Mouse (Mus musculus): Measurements from ENCODE around the gene Ebi3. TPM values are rescaled to one million over a fixed set of nuclear protein-coding genes. Genes with fewer than 3 reads are reported as not detected.

Gene Ebi3
- polyA plus RNA-seq, 1 experiment from 2014 or later, result 2.7 TPM

DNA sequence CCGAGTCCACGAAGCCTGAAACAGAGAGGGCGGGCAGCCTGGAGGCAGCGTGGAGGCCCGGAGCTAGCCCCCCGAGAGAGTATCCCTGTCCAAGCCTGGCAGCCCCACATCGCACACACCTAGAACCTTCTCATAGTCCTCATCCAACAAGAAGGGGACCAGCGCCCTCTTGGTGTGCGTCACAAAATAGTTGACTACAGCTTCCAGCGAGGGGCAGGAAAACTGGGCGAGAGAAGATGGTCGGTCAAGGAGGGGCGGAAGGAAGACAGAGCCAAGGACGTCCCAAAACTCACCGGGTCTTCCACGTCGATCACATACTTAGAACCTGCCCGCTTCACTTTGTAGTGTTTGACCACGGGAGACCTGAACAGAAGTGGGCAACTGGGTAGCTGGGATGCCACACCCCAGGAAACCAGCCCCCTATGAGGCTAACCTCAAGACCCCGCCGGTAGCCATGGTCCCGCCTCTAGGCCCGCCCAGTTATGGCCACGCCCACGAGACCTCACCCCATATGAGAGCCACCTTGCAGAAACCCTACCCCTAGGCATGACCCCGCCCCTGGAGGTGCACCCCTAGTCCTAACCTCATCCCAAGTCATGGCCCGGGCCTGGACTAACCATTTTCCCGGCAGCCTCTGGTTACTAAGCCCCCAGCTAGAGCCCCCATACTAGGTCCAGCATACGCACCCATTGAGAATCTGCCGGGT, 47.5 kb downstream of the Ebi3 start:
- no peaks in the 10 kb centered on the region for H3K27me3 ChIP-seq (ENCODE audit: control insufficient read depth, insufficient read depth, low read length)
- H3K9me3 ChIP-seq (ENCODE audit: control insufficient read depth, low read length), result no peaks in the 10 kb centered on the region
- no peak overlapping the region for H3K9ac ChIP-seq (ENCODE audit: low read length)
- H3K4me1 ChIP-seq (replicated peaks; ENCODE audit: control insufficient read depth, insufficient read depth), result no peaks in the 10 kb centered on the region
- H3K4me2 ChIP-seq (replicated peaks; ENCODE audit: low read depth), result no peak overlapping the region
- no peak overlapping the region for H3K27ac ChIP-seq (replicated peaks)
- ATAC-seq (ENCODE audit: low FRiP score, low TSS enrichment) (no peak), DNase-seq (ENCODE audit: low spot score) (no peak)
- 30% methylated on average over 30 of the region's 30 CpGs for WGBS
- no peak for TF ChIP-seq CTCF (IDR thresholded peaks at IDR 0.05; ENCODE audit: low read depth)
- TF ChIP-seq EP300 (optimal IDR thresholded peaks at IDR 0.05), result no peak
- H3K36me3 ChIP-seq (ENCODE audit: control insufficient read depth, insufficient read depth, low read length), result no peaks in the 10 kb centered on the region; the same call in 1 of the 2 replicates
- H3K4me3 ChIP-seq (ENCODE audit: low read depth, low read length), result no peak overlapping the region

DNA sequence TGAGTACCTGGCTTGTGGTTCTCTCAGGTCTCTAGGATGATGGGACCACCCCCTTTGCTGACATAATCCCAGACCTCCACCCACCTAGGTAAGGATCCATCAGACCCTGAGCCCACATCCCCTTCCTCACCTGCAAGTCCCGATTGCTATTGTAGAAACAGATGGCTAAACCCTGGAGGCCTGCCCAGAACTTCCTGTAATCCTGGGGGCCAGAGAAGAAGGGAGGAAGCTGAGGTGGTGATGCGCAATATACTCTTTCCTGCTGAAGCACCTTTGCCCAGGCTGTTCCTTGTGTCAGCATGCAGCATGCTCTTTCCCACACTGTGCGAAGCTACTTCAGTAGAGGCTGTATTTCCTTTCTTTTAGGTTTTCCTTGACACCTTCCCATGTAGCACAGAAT, 50.6 kb downstream of the Ebi3 start:
- 75% methylated on average over 3 of the region's 3 CpGs for WGBS
- no peak for DNase-seq (ENCODE audit: low spot score)

DNA sequence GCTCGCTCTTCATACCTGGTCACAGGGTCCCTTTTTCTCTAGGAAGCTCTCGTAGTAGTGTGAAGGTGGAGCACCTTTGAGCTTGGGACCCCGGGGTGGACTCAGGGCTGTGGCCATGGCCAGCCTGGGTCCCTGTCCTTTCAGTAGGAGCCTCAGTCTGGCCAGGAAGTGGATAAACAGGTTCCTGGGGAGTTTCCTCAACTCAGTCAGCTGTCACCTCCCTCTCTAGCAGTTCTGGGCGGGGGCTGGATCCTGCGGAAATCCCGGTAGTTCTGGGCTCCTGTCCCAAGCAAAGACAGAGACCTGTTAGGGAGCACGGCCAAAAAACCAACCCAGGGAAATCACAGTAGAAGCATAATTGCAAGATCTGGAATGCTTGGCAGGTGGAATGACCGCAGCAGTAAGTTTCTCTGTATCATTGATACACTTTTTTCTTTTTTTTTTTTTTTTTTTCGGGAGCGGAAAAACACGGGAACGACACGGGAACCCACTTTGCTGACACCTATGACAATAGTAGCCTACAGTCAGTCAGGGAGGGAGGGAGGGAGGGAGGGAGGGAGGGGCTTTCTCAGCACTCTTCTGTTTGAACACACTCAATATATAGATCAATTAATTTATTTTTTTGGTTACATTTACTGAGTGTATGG, 53.1 kb downstream of the Ebi3 start, which contains the start of the genes Stap2 and Mpnd:
TSS of gene Stap2 (minus strand) at position 170 of the 647 bp plus-strand sequence.
TSS of gene Mpnd (plus strand) at position 297 of the 647 bp plus-strand sequence.
- no peak for TF ChIP-seq CTCF (IDR thresholded peaks at IDR 0.05; ENCODE audit: low read depth)
- no peak for TF ChIP-seq EP300 (optimal IDR thresholded peaks at IDR 0.05)
- ATAC-seq (ENCODE audit: low FRiP score, low TSS enrichment), result no peak; the same call in 1 of the 2 replicates

More for the DNA sequence above, 50.6 kb downstream of the Ebi3 start:
- Histone ChIP-seq H3K9me3 (ENCODE audit: control insufficient read depth, low read length) (no peaks in the 10 kb centered on the region), H3K27ac (replicated peaks) (no peak overlapping the region), H3K27me3 (ENCODE audit: control insufficient read depth, insufficient read depth, low read length) (0 out of 2 replicates have a peak, but pooled peaks cover 2% of the 10 kb centered on the region), H3K9ac (ENCODE audit: low read length) (no peak overlapping the region), H3K4me2 (replicated peaks; ENCODE audit: low read depth) (no peak overlapping the region), H3K4me1 (replicated peaks; ENCODE audit: control insufficient read depth, insufficient read depth) (no peaks in the 10 kb centered on the region), H3K36me3 (ENCODE audit: control insufficient read depth, insufficient read depth, low read length) (no peaks in the 10 kb centered on the region), H3K4me3 (ENCODE audit: low read depth, low read length) (no peak overlapping the region)
- TF ChIP-seq CTCF (IDR thresholded peaks at IDR 0.05; ENCODE audit: low read depth) (no peak), EP300 (optimal IDR thresholded peaks at IDR 0.05) (no peak)
- ATAC-seq (ENCODE audit: low FRiP score, low TSS enrichment), result no peak

More for the DNA sequence above, 53.1 kb downstream of the Ebi3 start, which contains the start of the genes Stap2 and Mpnd:
- Histone ChIP-seq H3K27me3 (ENCODE audit: control insufficient read depth, insufficient read depth, low read length) (0 out of 2 replicates have a peak, but pooled peaks cover 2% of the 10 kb centered on the region), H3K36me3 (ENCODE audit: control insufficient read depth, insufficient read depth, low read length) (no peaks in the 10 kb centered on the region), H3K27ac (replicated peaks) (peak within 1 kb of the TSS; percentile 53; the same call in 1 of the 2 replicates), H3K4me3 (ENCODE audit: low read depth, low read length) (peak within 1 kb of the TSS; percentile 26), H3K4me2 (replicated peaks; ENCODE audit: low read depth) (peak within 1 kb of the TSS; percentile 51), H3K9me3 (ENCODE audit: control insufficient read depth, low read length) (no peaks in the 10 kb centered on the region), H3K9ac (ENCODE audit: low read length) (peak within 1 kb of the TSS; percentile 58), H3K4me1 (replicated peaks; ENCODE audit: control insufficient read depth, insufficient read depth) (peaks cover 4% of the 10 kb centered on the region; the same call in 1 of the 2 replicates)
- DNase-seq (ENCODE audit: low spot score), result peak; percentile 72
- WGBS, result 25% methylated on average over 13 of the region's 13 CpGs

Other genes with a start within 250 kb of the Ebi3 start
- 2.7 and 4.1 TPM in 2 replicates for gene Pot1b, start 240.0 kb upstream of the Ebi3 start, polyA plus RNA-seq (2015; fragmentation: Nextera tagmentation; extraction: Ambion mirVana)
- 0.21 and 0.23 TPM in 2 replicates for gene Adgre4, start 202.7 kb upstream of the Ebi3 start, polyA plus RNA-seq (2015; fragmentation: Nextera tagmentation; extraction: Ambion mirVana)
- gene Zfp119a, start 73.7 kb upstream of the Ebi3 start, polyA plus RNA-seq (2015; fragmentation: Nextera tagmentation; extraction: Ambion mirVana), result 7.3 and 7.5 TPM in 2 replicates
- 7.5 and 7.7 TPM in 2 replicates for gene Zfp959, start 60.5 kb upstream of the Ebi3 start, polyA plus RNA-seq (2015; fragmentation: Nextera tagmentation; extraction: Ambion mirVana)
- gene Zfp119b, start 3.1 kb upstream of the Ebi3 start, polyA plus RNA-seq (2015; fragmentation: Nextera tagmentation; extraction: Ambion mirVana), result 4.9 and 5.8 TPM in 2 replicates
- gene Yju2, start 6.5 kb downstream of the Ebi3 start, polyA plus RNA-seq (2015; fragmentation: Nextera tagmentation; extraction: Ambion mirVana), result 12.5 and 12.6 TPM in 2 replicates
- 3.2 and 3.4 TPM in 2 replicates for gene Shd, start 17.8 kb downstream of the Ebi3 start, polyA plus RNA-seq (2015; fragmentation: Nextera tagmentation; extraction: Ambion mirVana)
- gene Fsd1, start 33.9 kb downstream of the Ebi3 start, polyA plus RNA-seq (2015; fragmentation: Nextera tagmentation; extraction: Ambion mirVana), result 2.7 and 3.5 TPM in 2 replicates
- 44.2 and 50.6 TPM in 2 replicates for gene Stap2, start 52.9 kb downstream of the Ebi3 start, polyA plus RNA-seq (2015; fragmentation: Nextera tagmentation; extraction: Ambion mirVana)
- gene Mpnd, start 53.1 kb downstream of the Ebi3 start, polyA plus RNA-seq (2015; fragmentation: Nextera tagmentation; extraction: Ambion mirVana), result 28.9 and 34.9 TPM in 2 replicates
- gene Sh3gl1, start 84.0 kb downstream of the Ebi3 start, polyA plus RNA-seq (2015; fragmentation: Nextera tagmentation; extraction: Ambion mirVana), result 100 and 101 TPM in 2 replicates
- 4.5 and 5.0 TPM in 2 replicates for gene Chaf1a, start 87.8 kb downstream of the Ebi3 start, polyA plus RNA-seq (2015; fragmentation: Nextera tagmentation; extraction: Ambion mirVana)
- gene Ubxn6, start 122.4 kb downstream of the Ebi3 start, polyA plus RNA-seq (2015; fragmentation: Nextera tagmentation; extraction: Ambion mirVana), result 43.0 and 45.1 TPM in 2 replicates
- 37.8 and 38.4 TPM in 2 replicates for gene Hdgfl2, start 127.0 kb downstream of the Ebi3 start, polyA plus RNA-seq (2015; fragmentation: Nextera tagmentation; extraction: Ambion mirVana)
- gene Plin4, start 157.2 kb downstream of the Ebi3 start, polyA plus RNA-seq (2015; fragmentation: Nextera tagmentation; extraction: Ambion mirVana), result 0.95 and 1.4 TPM in 2 replicates
- gene Plin5, start 165.0 kb downstream of the Ebi3 start, polyA plus RNA-seq (2015; fragmentation: Nextera tagmentation; extraction: Ambion mirVana), result 0.48 and 0.65 TPM in 2 replicates
- gene Lrg1, start 169.4 kb downstream of the Ebi3 start, polyA plus RNA-seq (2015; fragmentation: Nextera tagmentation; extraction: Ambion mirVana), result 1.2 and 1.9 TPM in 2 replicates
- gene Sema6b, start 187.7 kb downstream of the Ebi3 start, polyA plus RNA-seq (2015; fragmentation: Nextera tagmentation; extraction: Ambion mirVana), result 0.31 and 0.39 TPM in 2 replicates
- 4.4 and 5.2 TPM in 2 replicates for gene Tnfaip8l1, start 209.8 kb downstream of the Ebi3 start, polyA plus RNA-seq (2015; fragmentation: Nextera tagmentation; extraction: Ambion mirVana)
- 77.0 and 83.0 TPM in 2 replicates for gene Mydgf, start 231.3 kb downstream of the Ebi3 start, polyA plus RNA-seq (2015; fragmentation: Nextera tagmentation; extraction: Ambion mirVana)